Mouse (Mus musculus) liver (tissue): ENCODE results near the gene Ces1a.

Source experiments
- DNase-seq: peaks from one replicate; pipeline ENCODE4 v3.0.0-alpha.2; 2020; ENCODE audit warnings: mixed read lengths

Gene Ces1a

DNA sequence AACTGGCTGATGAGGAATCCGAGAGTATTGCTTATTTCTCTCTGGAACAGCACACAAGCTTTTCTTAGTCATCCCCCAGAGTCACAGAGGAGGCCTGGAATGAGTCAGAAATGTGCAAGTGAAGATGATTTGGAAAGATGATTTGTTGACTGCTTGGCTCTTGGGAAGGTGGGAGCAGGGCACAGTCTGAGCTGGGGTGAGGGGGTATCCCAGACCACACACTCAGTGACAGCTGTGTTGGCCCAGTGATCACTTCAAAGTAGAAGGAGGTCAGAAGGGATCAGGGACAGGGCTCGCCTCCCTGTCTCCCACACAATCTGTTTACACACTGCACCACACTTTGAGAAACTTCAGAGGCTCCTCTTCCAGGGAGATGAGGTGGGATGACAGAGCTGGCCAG is 63.6 kb downstream of the Ces1a start:
- DNase-seq, result no peak

DNA sequence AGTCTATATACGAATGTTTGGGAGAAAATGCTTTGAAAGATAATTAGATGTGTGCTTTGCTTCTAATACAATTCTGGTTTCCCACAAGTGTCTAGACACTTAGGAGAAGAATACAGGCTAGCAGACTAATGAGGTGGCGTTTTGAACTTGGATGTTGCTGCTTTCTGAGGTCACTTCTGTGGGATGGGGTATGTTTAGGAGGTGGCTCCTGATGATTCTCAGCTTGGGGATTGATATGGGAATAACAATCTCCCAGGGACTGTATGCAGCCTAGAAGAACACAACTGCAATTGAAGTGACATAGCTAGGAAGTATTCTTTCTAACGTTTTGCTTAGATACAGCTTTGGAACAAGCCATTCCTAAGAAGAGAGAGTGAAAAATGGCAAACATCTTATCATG is 65.5 kb downstream of the Ces1a start:
- no peak for DNase-seq

DNA sequence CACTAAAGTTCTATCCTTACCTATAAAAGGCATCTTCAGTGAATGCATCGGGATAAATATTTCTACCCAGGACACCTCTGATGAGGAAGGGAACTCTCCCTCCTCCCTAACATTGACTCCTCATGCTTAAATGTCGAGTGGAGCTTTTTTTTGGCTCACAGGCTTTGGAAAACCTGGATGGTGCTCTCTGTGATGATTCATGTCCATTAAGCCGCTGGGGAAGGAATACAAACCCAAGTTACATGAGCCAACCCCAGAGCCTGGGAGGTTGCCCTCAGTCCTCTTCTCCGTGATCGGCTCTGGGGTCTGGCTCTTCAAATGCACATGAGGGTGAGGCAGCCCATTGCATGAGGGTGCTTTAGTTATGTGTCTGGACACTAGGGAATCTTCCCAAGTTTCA is 71.3 kb downstream of the Ces1a start:
- DNase-seq, result no peak

DNA sequence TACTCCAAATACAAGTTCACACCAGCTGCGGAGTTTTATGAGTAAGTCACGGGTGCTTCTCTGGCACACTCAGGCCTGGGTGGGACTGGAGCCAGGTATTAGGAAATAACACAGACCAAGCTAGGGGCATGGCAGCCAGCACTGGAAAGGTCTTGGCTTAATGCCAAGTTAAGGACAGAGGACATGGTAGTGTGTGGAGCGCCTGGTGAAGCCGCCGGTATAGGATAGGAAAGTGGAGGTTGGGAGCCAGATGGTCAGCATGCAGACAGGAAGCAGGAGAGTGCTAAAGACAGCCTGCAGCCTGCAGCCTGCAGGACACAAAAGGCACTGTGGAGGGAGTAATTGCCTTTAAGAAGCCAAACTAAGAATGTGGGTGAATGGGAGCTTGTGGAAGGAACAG is 75.0 kb downstream of the Ces1a start:
- DNase-seq, result no peak
